Mouse (Mus musculus) testis, postnatal 14 days (tissue): Measurements from ENCODE around the gene Syn3.
"Not testable (repeated sequence)": the region's sequence is repeated elsewhere in the genome, so short reads cannot be mapped to it uniquely, and the experiment has no call there.

Experiments used
- DNase-seq: peaks from one replicate; pipeline ENCODE4 v3.0.0; 2021; ENCODE audit warnings: low spot score

Syn3 gene

DNA sequence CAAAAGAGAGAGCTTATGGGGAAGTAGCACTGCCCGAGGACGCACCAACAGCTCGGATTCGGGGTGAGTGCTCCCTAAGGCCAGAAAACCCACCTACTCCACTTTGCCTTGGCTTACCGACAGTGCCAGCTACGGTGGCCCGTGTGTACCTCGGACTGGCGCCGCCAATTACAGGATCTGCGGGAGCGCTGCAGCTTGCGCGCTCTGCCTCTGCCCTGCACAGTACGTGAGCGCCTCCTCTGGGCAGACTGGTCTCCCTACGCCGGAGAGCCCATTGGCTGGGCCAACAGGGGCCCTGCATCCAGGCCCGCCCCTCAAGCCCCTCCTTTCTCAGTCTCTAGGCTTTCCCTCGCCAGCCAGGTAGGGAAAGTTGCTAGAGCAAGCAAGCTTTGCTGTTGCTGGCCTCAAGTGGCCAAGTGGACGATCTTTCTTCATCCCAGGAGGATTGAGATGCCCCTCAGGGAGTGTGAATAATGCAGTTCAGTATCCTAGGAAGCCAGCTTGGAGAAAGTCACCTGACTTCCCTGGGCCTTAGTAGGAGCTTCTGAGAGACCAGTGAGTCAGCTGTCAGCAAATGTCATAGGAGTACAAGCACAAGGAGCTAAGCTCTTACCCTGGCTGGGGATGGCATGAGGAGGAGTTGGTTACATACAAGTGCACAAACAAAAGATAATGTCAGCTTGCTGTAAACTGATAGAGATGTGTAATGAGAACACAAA is at the start of gene Syn3:
Syn3 (minus strand) TSS at position 224 of the 719 bp plus-strand sequence.
- DNase-seq: peak; percentile 87

DNA sequence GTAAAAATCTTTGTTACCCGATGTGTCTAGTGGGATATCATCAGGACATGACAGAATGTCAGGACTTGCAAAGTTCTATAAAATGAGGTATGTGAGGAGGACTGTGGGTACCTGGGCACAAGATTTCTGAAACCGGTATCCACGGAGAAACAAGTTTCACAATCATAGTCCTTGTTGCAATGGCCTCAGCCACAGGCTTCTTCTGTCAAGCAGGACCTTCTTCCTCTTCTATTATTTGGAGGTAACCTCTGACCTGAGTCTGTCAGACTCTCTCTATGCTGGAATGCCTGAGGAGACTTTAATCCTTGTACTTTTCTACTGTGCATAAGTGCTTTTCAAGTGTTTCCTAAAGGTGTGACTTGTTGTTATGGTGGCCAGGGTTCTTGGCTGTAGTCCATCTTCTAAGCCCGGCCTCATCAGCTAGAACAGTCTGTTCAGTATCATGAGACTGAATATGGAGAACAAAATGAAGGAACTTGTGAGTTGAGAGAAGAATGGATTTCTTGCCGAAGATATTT is 27.7 kb upstream of the Syn3 start:
- not testable (repeated sequence) for DNase-seq

DNA sequence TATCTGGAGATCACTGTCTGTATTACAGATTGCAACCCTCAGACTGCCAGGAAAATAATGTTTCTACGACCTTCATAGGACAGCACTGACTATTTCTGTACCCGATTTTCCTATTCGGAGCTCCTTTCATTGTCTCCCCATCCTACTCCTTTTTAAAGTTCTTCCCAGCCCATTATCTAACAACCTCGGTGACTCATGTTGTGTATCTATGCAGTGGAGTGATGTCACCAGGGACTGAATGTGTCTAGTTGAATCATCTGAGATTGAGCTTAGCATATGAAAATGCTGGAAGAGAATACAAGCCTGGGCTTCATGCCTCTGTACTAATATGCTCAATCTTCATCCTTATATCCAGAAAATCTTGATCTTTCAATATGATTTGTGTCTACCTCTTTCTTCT is 15.1 kb upstream of the Syn3 start:
- DNase-seq: no peak

DNA sequence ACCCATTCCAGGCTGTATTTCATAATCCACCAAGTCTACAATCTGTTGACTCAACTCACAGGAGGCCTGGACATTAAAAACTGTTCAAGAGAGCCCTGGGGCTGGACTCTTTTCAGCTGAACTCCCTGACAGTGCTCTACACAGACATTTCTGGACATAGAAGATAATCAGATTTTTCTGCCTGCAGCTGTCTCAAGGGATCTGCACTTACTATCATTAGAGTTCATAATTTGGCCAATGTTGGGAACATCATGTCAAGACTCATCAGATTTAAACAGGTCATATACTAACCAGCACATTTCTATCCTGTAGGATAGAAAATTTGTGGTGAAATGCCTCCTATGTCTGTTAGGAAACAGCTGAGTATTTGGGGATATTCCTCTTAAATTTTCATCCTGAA is 12.2 kb upstream of the Syn3 start:
- no peak for DNase-seq

DNA sequence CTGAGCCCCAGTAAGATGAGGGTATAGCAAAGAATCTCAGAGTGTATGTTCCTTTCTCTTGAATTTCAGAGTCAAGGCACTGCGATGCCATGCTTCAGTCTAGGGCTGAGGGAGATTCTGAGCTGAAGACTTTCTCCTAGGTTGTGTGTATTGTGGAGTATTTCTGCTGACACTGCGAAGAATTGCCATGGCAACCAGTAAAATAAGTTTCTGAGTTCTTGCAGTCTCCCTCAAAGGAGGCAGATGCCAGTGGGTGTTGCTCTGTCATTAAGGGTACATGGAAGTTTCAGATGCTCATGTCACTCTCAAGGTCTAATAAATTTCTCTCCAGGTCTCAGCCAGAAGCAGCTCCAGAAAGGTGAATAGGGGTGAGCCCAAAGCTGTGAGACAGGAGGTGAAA is 3.4 kb upstream of the Syn3 start:
- DNase-seq: no peak

DNA sequence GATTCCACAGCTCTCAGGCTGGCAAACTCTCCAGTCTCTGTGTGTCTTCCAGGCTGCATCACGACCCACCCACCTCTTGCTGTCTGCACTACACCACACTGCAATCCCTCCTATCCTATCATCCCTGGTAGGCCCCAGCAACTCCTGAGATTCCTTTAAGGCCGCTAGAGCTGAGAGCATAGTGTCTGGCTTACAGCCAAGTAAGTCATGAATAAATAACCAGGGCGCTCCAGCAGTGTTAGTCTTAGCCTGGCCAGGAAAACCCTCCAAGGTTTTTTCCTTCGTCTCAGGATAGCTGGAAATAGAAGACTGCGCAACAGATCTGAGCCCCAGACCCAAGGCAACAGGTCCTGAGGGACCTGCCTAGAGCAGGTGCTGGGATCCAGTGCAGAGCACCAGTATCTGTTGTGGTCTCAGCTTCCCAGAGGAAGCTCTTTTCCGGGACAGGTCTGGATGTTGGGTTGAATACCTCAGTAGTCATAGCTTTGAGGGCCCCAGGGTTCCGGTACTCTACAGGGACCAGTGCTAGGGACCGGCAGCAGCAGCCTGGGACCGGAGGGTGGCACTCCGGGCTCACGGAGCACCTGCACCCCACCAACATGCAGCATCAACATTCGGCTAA is 534 bp downstream of the Syn3 start:
- peak; percentile 7 for DNase-seq

DNA sequence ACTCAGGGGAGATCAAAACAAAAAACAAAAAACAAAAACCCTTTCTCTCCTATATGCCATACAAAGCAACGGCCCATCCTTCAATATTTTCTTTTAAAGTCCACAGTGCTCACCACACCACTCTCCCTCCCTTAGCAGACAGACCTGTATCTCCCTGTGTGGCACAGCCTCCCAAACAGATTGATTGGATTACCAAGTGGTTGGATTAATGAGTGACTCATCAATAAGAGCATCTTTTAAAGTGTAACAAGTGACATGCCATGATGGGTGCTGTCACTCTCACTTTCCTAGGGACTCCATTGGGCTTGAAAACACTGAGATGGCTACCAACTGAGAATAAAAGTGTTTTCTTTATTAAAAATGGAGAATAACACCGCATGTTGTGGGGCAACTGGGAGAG is 2.8 kb downstream of the Syn3 start:
- DNase-seq: no peak

DNA sequence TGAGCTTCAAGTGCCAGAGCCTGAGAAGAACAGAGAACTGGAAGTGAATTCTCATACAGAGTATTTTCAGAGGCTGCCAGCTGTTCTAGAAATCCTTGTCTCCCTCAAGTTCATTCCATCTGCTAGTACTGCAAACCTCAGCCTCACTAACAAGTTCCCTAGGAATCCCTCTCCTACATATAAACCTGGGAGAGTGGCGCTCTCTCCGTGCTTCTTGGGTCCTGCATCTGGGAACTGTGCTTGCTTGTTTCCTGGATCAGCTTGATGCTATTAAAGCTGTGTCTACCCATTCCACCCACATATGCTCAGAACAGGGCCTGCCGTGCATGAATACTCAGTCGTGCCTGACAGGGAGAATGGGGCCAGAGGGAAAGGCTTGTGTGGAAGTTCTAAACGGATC is 5.6 kb downstream of the Syn3 start:
- DNase-seq: no peak

DNA sequence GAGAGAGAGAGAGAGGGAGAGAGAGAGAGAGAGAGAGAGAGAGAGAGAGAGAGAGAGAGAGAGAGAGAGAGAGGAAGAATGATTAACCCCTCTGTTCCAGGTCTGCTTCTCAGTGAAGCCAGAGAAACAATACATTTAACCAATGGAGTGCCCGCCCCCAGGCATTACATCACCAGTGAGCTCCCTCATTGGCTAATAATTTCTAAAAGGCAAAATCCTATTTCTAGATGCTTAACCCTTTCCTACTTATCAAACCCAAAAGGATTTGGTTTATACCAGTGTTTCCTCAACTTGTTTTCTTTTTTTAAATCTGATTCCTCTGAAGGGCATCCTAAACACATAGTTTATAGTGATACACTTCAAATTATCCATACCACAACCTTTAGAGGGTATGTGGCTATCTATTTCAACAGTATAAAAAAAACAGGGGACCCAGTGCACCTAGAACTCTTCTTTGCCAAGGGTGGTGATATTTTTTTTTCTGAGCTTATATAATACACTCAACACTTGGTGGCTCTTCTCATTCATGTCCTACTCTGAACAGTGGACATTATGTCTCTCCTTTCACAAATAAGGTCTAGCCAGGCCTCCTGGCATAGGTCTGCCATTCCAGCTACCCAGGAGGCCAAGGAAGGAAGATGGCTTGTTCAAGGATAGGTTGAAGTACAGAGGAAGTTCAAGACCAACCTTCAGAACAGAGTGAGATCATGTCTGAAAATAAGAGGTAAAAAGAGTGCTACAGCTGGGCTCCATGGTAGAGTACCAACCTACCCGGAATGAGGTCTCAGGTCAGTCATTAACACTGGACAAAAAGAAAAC is 6.4 kb downstream of the Syn3 start:
- no peak for DNase-seq

DNA sequence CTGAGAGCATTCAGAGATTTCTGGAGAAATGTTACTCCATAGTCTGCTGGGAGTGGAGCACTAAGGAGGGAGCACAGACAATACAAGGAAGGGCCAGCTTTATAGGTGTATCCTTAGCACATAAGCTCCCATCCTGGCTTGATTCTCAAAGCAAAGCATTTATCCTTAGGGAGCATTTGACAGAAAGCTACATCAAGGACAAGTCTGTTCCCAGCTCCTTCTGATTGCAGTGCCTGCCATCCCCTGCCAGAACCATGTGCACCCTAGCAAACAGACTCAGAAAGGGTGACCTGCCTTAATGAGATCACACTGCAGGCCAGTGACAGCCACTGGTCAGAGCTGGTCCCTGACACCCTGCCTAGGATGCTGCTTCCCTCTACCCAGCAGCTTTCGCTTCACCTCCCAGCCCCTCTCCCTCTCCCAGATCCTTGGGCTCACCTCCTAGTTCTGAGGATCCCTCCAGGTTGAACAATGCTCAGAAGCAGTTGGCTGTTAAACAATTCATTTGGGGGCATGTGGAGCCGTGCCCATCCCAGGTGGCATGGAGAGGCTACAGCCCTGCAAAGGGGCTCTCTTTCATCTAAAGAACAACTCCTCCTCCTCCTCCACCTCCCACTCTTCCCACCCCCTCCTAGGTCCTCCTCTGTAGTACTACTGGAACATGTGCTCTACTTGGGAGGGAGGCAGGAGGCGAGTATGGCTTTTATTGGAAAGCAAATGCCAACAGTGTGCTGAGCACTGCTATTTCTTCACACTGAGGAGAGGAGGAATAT is 7.2 kb downstream of the Syn3 start:
- DNase-seq: no peak

DNA sequence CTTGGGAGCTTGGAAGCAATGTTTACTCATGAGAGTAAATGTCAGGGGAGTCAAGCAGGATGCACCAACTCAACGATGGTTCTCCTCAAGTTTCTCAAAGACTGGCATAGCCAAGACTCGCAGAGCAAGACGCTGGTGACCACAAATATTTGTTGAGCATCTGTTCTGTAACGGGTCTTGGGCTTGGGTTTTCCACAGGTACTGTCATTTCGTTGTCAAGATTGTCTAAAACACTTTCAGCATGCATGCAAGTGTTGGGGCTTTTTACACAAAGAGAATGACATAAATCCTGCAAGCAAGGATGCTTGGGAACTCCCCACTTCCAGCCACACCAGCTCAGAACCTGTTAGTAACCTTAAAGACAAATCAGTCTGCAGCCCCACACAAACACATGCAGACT is 10.2 kb downstream of the Syn3 start:
- DNase-seq: no peak

DNA sequence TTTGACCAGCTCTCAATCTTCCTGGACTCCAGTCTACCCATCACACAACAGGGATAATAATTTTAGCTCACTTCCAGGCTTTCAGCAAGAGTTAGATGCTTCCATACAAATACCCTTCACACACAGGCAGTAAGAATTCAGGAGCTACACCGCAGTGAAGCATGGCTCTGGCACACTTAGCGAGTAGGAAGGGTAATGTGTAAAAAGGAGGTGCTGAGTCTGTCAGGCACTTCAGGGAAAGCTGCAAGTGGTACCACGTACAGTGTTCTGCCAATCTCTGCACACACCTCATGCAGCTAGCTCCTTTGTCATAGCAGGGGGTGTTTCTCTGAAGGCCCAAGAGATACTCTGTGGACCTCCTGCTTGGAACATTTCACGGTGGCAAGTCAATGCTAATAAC is 12.7 kb downstream of the Syn3 start:
- DNase-seq: no peak

DNA sequence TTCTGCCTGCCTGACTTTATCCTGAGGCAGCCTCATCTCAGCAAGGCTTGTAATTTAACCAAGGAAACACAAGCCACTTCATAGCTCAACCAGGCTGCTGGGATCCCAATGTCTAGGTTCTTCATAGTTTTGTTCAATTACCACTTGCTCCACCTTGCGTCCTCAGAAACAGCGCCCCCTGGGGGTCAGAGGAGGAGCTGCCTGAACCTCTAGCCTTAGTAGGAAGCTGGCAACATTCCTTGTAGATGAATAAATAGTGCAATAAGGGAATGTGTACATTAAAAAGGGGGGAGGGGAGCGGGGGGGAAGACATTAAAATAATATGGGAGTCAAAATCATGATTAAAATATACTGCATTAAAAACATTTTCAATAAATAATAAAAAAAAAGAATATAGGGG is 14.7 kb downstream of the Syn3 start:
- peak; percentile 33 for DNase-seq

DNA sequence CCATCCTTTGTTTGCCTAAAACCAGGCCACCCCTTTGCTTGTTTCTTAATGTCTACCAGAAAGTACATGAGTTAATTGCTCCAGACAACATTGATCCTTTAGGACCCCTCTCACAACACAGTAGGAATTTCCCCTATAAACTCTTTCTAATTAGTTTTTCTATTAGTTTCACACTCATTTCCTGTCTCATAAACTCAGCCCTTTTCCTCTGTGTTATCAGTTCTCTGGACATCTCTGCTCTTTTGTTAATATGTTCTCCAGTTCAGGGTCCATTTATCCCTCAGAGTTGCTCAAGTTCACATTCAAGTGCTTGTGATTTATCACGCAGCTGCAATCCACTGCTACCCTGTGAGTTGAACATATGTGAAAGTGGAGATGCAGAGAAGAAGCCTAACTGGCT is 16.2 kb downstream of the Syn3 start:
- no peak for DNase-seq

DNA sequence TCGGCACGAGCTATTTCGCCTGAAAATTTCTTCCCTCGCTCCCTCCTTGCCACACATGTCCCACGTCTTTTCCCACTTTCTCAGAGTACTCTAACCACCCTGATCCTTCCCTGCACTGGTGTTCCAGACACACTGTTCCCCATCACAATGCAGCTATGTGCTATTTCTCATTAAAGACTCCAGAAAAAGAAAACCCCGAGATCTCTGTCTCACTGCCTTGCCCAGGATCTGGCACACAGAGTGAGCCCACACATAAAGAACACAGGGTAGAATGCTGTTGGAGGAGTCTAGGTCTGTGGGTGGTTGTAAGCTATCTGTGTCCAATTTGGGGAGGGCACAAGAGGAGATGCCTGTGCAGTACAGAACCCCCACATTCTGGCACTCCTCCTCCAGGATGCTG is 18.0 kb downstream of the Syn3 start:
- DNase-seq: no peak

DNA sequence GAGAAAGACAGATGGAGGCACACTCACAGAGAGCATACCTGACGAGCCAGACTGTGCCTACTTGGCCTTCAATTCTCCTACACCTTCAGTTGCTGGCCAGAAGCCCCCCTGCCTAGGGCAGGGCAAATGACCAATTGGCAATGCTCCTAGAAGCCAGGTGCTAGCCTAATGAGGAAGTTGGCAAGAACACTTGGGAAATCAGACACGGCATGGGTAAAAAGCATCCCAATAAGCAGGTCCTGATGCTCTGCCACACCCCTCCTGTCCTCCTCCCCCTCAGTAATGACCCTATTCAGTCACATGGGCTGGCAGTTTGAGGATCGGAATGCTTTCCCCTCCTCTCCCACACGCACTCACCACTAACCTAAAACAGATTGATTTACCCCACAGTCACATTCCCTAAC is 19.0 kb downstream of the Syn3 start:
- no peak for DNase-seq

DNA sequence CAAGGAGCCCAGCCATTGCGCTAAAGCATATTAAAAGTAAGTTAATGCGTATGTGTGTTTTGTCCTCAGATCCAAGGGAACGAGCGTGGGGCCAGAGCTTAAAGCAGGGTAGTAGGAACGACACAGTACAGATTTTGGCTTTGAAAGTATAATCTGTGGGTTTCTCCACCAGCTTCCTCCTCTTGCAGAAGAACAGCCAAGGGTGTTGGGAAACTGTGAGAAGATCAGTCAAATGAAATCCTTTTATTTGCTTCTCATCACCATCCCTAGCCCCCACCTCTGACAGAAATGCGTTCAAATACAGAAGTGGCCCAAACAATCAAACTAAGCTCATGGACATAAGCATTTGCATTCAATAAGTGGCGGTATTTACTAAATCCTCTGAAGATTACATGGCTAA is 22.0 kb downstream of the Syn3 start:
- DNase-seq: no peak

DNA sequence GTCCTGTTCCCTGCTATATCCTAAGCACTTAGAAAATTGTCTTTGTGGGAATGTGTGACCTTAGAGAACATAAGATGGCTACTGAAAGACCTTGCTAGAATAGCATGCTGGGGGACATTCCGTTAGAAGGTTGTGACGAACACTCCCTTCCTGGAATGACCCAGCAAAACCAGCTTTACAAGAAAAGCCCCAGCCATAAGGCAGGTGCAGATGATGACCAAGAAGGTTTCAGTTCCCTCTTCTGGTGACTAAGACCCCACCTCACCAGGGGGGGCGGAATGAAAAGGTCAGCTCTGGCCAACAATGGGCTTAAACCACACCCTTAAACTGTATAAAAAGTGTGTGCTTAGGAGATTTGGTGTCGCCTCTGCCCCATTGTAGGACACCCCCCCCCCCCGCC is 23.4 kb downstream of the Syn3 start:
- DNase-seq: no peak

DNA sequence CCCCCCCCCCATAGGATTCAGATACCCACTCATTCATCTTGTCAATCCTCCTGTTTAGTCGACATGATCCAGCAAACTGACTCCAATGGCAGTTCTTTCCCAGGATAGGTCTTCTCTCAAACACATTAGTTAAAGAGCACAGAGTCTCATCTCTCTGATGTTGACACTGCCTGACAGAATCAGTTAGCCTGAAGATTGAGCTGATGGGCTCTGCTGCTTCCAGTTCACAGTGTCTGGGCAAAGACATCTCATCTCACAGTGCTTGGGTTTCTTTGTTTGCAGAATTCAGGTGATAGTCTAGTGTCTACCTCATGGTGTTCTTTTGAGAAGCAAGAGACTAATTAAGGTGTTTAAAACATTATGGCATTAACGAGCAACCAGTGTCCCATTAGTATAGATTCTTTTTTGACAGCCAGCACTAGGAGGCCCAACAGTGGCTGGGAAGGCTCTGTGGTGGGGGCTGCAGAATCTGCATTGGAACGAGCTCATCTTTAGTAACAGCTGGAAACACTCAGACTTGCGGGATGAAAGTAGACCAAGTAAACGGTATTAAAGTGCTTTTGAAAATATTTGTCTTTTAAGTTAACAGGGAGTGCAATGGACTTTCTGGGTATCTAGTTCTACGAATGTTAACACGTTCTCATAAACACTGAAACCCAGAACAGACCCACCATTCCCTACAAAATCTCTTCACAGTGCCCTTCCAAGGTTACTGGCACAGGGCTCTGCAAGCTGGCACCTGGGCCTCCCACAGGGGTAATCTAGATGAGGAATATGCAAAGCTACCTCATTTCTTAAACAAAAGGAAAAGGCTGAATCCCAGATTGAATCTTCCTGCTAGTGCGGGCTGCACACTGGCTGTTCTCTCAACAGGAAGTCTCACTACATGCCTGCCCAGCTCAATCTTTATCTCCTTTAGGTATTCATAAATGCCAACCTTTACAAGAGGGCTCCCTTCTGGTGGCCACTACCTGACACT is 24.2 kb downstream of the Syn3 start:
- no peak for DNase-seq

DNA sequence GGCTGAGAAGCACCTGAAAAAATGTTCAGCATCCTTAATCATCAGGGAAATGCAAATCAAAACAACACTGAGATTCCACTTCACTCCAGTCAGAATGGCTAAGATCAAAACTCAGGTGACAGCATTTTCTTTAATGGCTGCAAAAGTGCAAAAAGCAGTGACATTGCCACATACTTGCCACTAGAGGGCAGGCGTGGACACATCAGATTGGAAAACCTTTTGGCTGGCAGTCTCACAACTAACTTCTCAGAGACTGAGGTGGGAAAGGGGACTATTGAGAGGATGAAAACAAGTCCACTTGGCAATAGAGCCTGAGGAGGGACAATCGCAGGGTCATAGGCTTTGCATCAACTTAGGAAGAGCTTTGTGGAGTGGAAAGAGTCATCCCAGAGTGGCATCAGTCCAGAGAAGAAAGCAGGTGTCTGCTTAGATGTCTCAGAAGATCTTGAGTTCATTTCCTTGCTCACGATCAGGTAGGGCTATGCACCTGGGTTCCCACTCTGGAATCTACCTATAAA is 25.0 kb downstream of the Syn3 start:
- DNase-seq: no peak
